Mouse (Mus musculus) E14TG2a.4 (cell line): ENCODE results near the gene Apoc4.

Source experiments
- H3K27me3 ChIP-seq: 2 replicates; pipeline ENCODE4 v1.6.1; 2014; ENCODE audit warnings: low read length, control low read depth; ENCODE audit not compliant: insufficient read depth
- H3K36me3 ChIP-seq: 2 replicates; pipeline ENCODE4 v1.6.1; 2014; ENCODE audit warnings: low read length, control low read depth; ENCODE audit not compliant: insufficient read depth
- H3K4me1 ChIP-seq: replicated peaks from 2 replicates; pipeline ENCODE4 v1.6.1; 2014; ENCODE audit warnings: low read depth, low read length, control low read depth
- H3K4me3 ChIP-seq: replicated peaks from 2 replicates; pipeline ENCODE4 v1.5.1; 2014; ENCODE audit warnings: mild to moderate bottlenecking, low read length
- H3K9me3 ChIP-seq: 2 replicates; pipeline ENCODE4 v1.6.1; 2014; ENCODE audit warnings: low read length, control low read depth
- CTCF ChIP-seq: conservative IDR thresholded peaks from 2 replicates; pipeline ENCODE4 v1.5.1; 2014; ENCODE audit warnings: low read length
- NANOG ChIP-seq: IDR thresholded peaks from 2 replicates; pipeline ENCODE4 v1.6.1; 2014; ENCODE audit warnings: borderline replicate concordance, low read length, mixed read lengths
- POU5F1 ChIP-seq: IDR thresholded peaks from 2 replicates; pipeline ENCODE4 v1.6.1; 2014; ENCODE audit warnings: low read length, borderline replicate concordance

The Apoc4 gene

GRCm38 (mm10) chr7:19716055-19716682 lies 34.9 kb upstream of the Apoc4 start:
- Histone ChIP-seq H3K9me3 (no peaks in the 10 kb centered on the region), H3K27me3 (no peaks in the 10 kb centered on the region), H3K36me3 (peaks cover 74% of the 10 kb centered on the region), H3K4me3 (peak overlapping the region; percentile 76), H3K4me1 (peaks cover 65% of the 10 kb centered on the region)
- TF ChIP-seq POU5F1, result no peak
- no peak for TF ChIP-seq NANOG
- no peak for TF ChIP-seq CTCF

GRCm38 (mm10) chr7:19715239-19716054 lies 34.2 kb upstream of the Apoc4 start, which contains the start of gene Tomm40:
Gene Tomm40 (minus strand): TSS chr7:19715438.
- Histone ChIP-seq H3K9me3 (no peaks in the 10 kb centered on the region), H3K4me3 (peak within 1 kb of the TSS; percentile 100)
- TF ChIP-seq POU5F1 (no peak), CTCF (no peak), NANOG (no peak)

GRCm38 (mm10) chr7:19714836-19715235 lies 33.6 kb upstream of the Apoc4 start:
- H3K9me3 ChIP-seq, result no peaks in the 10 kb centered on the region
- no peaks in the 10 kb centered on the region for H3K27me3 ChIP-seq
- H3K36me3 ChIP-seq, result peaks cover 74% of the 10 kb centered on the region
- peaks cover 75% of the 10 kb centered on the region for H3K4me1 ChIP-seq
- no peak for TF ChIP-seq NANOG
- no peak for TF ChIP-seq CTCF
- TF ChIP-seq POU5F1, result no peak
- peak overlapping the region; percentile 100 for H3K4me3 ChIP-seq

More at GRCm38 (mm10) chr7:19715239-19716054, 34.2 kb upstream of the Apoc4 start, which contains the start of gene Tomm40:
- Histone ChIP-seq H3K4me1 (peaks cover 71% of the 10 kb centered on the region), H3K36me3 (peaks cover 74% of the 10 kb centered on the region), H3K27me3 (no peaks in the 10 kb centered on the region)

DNA sequence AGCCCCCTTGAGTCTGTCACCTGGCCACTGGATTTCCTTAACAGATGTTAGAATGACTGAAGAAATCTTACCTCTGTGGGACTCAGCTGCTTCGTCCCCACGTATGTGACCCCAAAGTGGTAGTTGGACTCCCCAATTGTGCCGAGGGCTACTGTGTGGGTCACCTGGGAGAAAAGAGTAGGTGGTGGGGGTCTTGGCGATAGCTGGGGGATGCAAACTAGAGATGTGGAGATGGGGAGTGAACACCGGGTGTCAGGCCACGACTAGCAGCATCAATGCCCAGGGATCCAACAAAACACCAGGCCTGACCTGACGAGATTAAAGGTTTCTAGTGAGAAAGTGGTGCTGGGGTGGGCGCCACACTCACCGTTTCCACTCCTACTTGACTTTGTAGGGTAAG lies 32.3 kb upstream of the Apoc4 start:
- TF ChIP-seq NANOG, result no peak
- TF ChIP-seq POU5F1, result no peak
- no peak for TF ChIP-seq CTCF

DNA sequence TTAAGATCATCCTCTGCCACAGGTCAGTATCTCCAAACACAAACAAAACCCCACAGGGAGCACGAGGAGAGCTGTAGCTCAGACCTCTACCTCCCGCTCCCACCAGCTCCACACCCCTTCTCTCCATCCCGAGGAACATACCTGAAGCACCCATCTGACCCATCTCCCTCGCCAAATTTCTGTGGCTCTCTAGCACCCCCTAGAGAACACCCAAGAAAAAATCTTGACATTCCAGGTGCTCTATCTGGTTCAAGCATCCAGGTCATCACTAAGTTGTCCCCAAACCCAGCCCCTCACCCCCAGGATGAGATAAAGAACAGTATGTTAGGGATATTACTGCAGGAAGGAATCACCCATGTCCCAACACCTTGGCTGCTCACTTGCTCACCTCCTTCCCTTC lies 31.9 kb upstream of the Apoc4 start:
- Histone ChIP-seq H3K36me3 (peaks cover 73% of the 10 kb centered on the region), H3K4me3 (peak overlapping the region; percentile 100), H3K9me3 (no peaks in the 10 kb centered on the region), H3K4me1 (peaks cover 70% of the 10 kb centered on the region), H3K27me3 (no peaks in the 10 kb centered on the region)
- TF ChIP-seq NANOG (no peak), POU5F1 (no peak), CTCF (peak; percentile 60)

More for the DNA sequence above, 32.3 kb upstream of the Apoc4 start:
- Histone ChIP-seq H3K4me1 (peaks cover 74% of the 10 kb centered on the region), H3K27me3 (no peaks in the 10 kb centered on the region), H3K9me3 (no peaks in the 10 kb centered on the region), H3K36me3 (peaks cover 74% of the 10 kb centered on the region), H3K4me3 (peak overlapping the region; percentile 100)

- no peaks in the 10 kb centered on the region for H3K9me3 ChIP-seq
- H3K4me1 ChIP-seq, result peaks cover 67% of the 10 kb centered on the region
- no peaks in the 10 kb centered on the region for H3K27me3 ChIP-seq
- peaks cover 75% of the 10 kb centered on the region for H3K36me3 ChIP-seq
- no peak overlapping the region; the same call in 1 of the 2 replicates for H3K4me3 ChIP-seq
- no peak for TF ChIP-seq NANOG
- TF ChIP-seq POU5F1, result no peak
- peak; percentile 29 for TF ChIP-seq CTCF
These were observed 31.1 kb upstream of the Apoc4 start for GRCm38 (mm10) chr7:19712414-19712813.

DNA sequence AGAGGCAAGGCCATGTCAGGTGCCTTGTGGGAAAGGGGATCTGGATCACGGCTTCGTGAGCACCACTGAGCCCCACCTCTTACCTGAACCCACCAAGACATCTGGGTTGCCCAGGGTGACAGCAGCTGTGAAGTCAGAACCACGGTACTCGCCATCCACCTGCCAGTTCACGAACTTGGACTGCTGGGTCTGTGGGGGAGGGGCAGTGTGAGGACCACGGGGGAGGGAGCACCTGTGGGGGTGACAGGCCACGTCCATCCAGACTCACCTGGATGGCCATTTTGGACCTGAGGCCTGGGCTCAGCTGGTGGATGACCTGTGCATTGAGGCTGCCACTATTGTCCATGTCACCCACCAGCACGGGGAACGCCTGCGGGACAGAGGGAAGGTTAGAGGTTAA lies 29.4 kb upstream of the Apoc4 start:
- Histone ChIP-seq H3K36me3 (peaks cover 82% of the 10 kb centered on the region), H3K9me3 (no peaks in the 10 kb centered on the region), H3K4me1 (peaks cover 55% of the 10 kb centered on the region), H3K27me3 (no peaks in the 10 kb centered on the region), H3K4me3 (no peak overlapping the region)
- no peak for TF ChIP-seq NANOG
- TF ChIP-seq POU5F1, result no peak
- TF ChIP-seq CTCF, result no peak

GRCm38 (mm10) chr7:19705271-19705670 lies 24.0 kb upstream of the Apoc4 start:
- Histone ChIP-seq H3K9me3 (no peaks in the 10 kb centered on the region), H3K27me3 (no peaks in the 10 kb centered on the region), H3K4me1 (peaks cover 62% of the 10 kb centered on the region), H3K4me3 (no peak overlapping the region), H3K36me3 (peaks cover 87% of the 10 kb centered on the region)
- no peak for TF ChIP-seq CTCF
- TF ChIP-seq NANOG, result no peak
- TF ChIP-seq POU5F1, result no peak
